Mouse (Mus musculus): ENCODE measurements at regions not wholly inside any gene's neighbourhood (a gene's known extent, or its start where the extent isn't known, plus 50 kb on each side); places are given as distances from the start of the nearest gene placed in this dataset.

DNA sequence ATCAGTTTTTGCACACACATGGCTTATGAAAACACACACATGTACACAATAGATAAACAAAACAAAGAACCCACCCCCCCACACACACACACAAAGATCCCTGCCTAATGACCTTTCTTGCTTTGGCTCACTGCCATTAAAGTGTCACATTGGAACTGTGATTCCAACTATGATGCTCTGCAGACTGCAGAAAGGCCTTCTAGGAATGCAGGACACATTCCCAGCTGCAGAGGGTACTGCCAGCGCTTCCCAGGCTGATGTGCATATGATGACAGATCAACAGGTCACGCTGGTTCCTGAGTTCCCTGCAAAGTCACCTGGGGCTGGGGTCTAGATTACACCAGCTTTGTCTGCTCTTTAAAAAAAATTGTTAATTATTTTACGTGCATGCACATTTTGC, 68.1 kb upstream of the Ppm1j start:
- no peak for DNase-seq (ENCODE audit: low read depth)

DNA sequence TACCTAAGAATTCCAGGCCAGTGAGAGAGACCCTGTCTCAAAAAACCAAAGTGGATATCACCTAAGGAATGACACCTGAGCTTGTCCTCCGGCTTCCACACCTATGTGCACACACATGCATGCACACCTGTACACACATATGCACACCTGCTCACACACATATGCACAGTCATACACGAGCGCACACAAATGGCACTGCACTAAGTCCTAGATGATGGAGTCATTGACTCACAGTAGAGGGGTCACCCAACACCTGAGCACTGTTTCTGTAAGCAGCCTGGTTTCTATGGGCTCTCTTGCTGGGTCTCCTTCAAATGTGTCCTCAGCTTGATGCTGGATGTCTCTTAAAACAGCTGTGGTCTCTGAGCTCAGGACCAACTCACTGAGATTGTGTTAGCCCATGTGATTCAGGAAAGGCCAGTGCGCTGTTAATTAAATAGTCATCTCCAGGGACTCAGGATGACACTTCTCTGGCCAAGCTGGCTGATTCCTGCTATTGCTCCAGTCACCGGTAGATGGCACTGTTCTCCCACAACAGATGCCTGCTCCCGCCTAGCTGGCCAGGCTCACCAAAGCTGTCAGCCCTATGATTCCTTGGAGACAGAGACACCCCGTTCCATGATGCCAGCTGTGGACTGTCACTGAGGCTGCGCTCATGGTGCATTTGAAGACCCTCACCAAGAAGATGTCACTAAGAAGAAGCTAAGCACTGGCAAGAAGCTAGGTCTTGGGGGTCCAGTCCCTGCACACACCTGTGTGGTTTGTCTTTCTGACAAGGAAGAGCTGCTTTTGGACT, 66.8 kb upstream of the Ppm1j start:
- peak; percentile 84 for DNase-seq (ENCODE audit: low read depth)

- DNase-seq (ENCODE audit: low read depth) = peak; percentile 74
Observed at GRCm38 (mm10) chr3:104714679-104715326, 66.1 kb upstream of the Ppm1j start.
